Mouse (Mus musculus) E14TG2a.4 (cell line): Measurements from ENCODE around the gene Agap2.

Experiments used
- CTCF ChIP-seq: conservative IDR thresholded peaks from 2 replicates; pipeline ENCODE4 v1.5.1; 2014; ENCODE audit warnings: low read length
- NANOG ChIP-seq: IDR thresholded peaks from 2 replicates; pipeline ENCODE4 v1.6.1; 2014; ENCODE audit warnings: borderline replicate concordance, low read length, mixed read lengths
- POU5F1 ChIP-seq: IDR thresholded peaks from 2 replicates; pipeline ENCODE4 v1.6.1; 2014; ENCODE audit warnings: low read length, borderline replicate concordance

DNA sequence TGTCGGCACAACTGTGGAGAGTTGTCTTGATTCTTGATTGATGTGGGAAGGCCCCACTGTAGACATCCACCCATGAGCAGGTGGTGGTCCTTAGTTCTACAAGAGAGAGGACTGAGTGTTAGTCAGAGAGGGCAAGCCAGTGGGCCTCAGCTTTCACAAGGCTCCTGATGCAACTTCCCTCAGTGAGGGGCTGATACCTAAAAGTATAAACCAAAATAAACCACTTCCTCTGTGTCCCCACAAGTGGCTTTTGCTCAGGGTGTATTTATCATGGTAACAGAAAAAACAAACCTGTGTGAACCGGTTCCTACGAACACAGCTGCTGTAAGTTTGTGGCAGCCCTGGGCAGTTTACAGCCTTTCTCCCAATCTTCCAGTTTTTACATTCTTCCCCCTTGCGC lies 61.4 kb downstream of the Agap2 start:
- TF ChIP-seq CTCF: no peak
- no peak for TF ChIP-seq POU5F1
- no peak for TF ChIP-seq NANOG
